Mouse (Mus musculus) hindbrain, embryonic 12.5 days (tissue): ENCODE data around the gene Ciapin1. TPM values are rescaled to one million over a fixed set of nuclear protein-coding genes. Genes with fewer than 3 reads are reported as not detected.

Experiments
- ATAC-seq: fragments of 200-750 bp; cut with Nextera tagmentation; 2 replicates; pipeline ENCODE4 v1.8.0; 2017; ENCODE audit warnings: moderate TSS enrichment; ENCODE audit not compliant: low FRiP score
- H3K27ac ChIP-seq: fragments of 300-500 bp; sonication (generic); 2 replicates; pipeline ENCODE4 v1.5.1; 2016; ENCODE audit warnings: mild to moderate bottlenecking
- H3K27me3 ChIP-seq: fragments of 300-500 bp; sonication (generic); 2 replicates; pipeline ENCODE4 v1.6.1; 2016; ENCODE audit warnings: mild to moderate bottlenecking
- H3K36me3 ChIP-seq: fragments of 300-500 bp; sonication (generic); 2 replicates; pipeline ENCODE4 v1.6.1; 2016; ENCODE audit warnings: mild to moderate bottlenecking
- H3K4me1 ChIP-seq: fragments of 300-500 bp; sonication (generic); 2 replicates; pipeline ENCODE4 v1.6.1; 2016
- H3K4me2 ChIP-seq: fragments of 300-500 bp; sonication (generic); replicated peaks from 2 replicates; pipeline ENCODE4 v1.6.1; 2016; ENCODE audit warnings: mild to moderate bottlenecking
- H3K4me3 ChIP-seq: fragments of 300-500 bp; sonication (generic); 2 replicates; pipeline ENCODE4 v1.5.1; 2016; ENCODE audit warnings: mild to moderate bottlenecking
- H3K9ac ChIP-seq: fragments of 300-500 bp; sonication (generic); 2 replicates; pipeline ENCODE4 v1.6.1; 2016; ENCODE audit warnings: mild to moderate bottlenecking, moderate library complexity
- H3K9me3 ChIP-seq: fragments of 300-500 bp; sonication (generic); replicated peaks from 2 replicates; pipeline ENCODE4 v1.6.1; 2016; ENCODE audit warnings: mild to moderate bottlenecking
- WGBS: fragments of 180-500 bp; shearing (Covaris S2); methylation state at CpG from one replicate; pipeline ENCODE4 v1.1.7; 2016; 5-methylcytosine and 5-hydroxymethylcytosine counted together
- polyA plus RNA-seq: library from polyadenylated mRNA; unstranded; fragments of >200 nt; fragmentation: Nextera tagmentation; extraction: Ambion mirVana; gene quantifications from 2 replicates; pipeline ENCODE4 v1.2.1, GENCODE M21; 2016

The Ciapin1 gene
- 169 and 178 TPM in 2 replicates for polyA plus RNA-seq

DNA sequence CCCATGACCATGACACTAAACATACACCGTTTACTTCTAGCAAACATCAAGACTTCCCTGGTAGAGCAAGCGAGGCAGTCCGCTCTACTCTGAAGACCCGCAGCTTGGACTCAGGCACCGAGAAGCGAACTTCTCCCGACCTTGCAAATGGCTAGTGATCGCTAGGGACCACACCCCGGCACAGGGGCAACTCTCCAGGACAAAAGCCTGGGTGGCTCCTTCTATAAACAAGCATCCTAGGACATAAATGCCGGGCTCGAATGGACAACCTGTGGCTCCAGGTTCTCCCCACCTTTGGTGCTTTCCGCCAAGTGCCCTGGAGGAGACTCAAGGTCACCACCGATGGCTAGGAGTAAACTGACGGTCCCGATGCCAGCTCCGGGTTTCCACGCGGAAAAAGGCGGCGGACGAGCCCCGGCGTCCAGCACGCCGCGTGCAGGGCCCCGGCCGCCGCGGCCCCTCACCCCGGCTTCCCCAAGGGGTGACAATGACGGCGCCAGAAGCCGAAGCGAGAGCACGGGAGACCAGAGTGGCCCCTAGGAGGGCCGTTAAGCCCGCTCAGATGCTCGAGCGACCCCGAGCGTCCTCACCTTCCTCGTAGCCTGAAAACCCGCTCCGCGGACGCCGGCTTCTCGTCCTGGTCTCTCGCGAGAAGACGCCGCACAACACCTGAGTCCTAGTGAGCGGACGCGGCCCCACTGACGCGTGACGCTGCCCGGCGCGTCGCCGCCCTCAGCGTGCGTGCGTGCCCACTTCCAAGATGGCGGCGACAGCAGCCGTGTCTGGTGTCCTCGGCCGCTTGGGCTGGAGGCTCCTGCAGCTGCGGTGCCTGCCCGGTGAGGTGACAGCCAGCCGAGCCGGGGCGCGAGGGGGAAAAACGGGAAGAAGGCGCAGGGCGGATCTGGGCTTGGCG, at the start of gene Ciapin1, which contains the start of gene Coq9:
Gene Ciapin1 (minus strand): TSS at position 697 of the 913 bp plus-strand sequence.
Gene Coq9 (plus strand): TSS at position 660 of the 913 bp plus-strand sequence.
- Histone ChIP-seq H3K36me3 (no peaks in the 10 kb centered on the region), H3K27me3 (no peaks in the 10 kb centered on the region), H3K9ac (peak within 1 kb of the TSS; percentile 90), H3K4me2 (peak within 1 kb of the TSS; percentile 84), H3K4me1 (peaks cover 16% of the 10 kb centered on the region), H3K27ac (peak within 1 kb of the TSS; percentile 91), H3K4me3 (peak within 1 kb of the TSS; percentile 90), H3K9me3 (no peaks in the 10 kb centered on the region)
- WGBS = 1% methylated on average over 77 of the region's 82 CpGs
- ATAC-seq = peak; percentile 98

DNA sequence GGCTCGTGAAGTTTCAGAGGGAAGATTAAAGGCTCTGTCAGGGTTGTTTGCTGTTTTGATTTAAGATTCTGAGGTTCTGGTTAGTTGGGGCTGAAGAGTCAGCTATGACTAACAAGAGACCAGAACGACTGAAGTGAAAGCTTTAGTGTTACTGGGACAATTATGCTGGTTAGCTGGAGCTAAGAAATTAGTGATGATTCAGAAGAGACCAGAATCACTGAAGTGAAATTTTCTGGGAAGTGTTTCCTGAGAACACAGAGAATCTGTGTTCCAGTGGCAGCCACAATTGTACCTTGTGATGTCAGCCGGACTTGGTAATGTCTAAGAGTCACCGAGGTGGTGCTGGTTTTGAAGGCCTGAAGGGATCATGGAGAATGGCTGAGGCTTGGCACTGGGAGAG, 42.6 kb upstream of the Ciapin1 start:
- Histone ChIP-seq H3K4me1 (peaks cover 7% of the 10 kb centered on the region), H3K36me3 (no peaks in the 10 kb centered on the region), H3K4me3 (no peak overlapping the region), H3K27me3 (no peaks in the 10 kb centered on the region; the same call in 1 of the 2 replicates), H3K9me3 (no peaks in the 10 kb centered on the region), H3K4me2 (no peak overlapping the region), H3K27ac (no peak overlapping the region), H3K9ac (no peak overlapping the region)
- 79% methylated on average over 4 of the region's 4 CpGs for WGBS
- no peak for ATAC-seq

DNA sequence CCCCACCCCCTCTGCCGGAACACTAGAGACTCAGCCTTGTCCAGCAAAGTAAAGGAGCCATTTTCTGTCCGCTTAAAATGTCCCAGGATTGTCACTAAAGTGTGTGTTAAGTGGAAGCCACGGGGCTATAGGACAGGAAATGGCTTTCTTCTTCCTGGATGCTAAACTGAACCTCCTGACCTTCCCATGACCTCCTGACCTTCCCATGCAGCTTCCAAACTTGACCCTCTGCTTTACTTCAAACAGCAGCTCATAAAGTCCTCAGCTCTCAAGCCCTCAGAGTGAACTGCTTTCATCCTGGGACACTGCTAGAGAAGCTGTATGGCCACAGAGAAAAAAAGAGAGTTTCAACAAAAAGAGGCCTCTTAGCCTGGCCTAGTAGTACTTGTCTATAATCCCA, 38.7 kb upstream of the Ciapin1 start:
- WGBS = 59% methylated on average over 3 of the region's 3 CpGs

DNA sequence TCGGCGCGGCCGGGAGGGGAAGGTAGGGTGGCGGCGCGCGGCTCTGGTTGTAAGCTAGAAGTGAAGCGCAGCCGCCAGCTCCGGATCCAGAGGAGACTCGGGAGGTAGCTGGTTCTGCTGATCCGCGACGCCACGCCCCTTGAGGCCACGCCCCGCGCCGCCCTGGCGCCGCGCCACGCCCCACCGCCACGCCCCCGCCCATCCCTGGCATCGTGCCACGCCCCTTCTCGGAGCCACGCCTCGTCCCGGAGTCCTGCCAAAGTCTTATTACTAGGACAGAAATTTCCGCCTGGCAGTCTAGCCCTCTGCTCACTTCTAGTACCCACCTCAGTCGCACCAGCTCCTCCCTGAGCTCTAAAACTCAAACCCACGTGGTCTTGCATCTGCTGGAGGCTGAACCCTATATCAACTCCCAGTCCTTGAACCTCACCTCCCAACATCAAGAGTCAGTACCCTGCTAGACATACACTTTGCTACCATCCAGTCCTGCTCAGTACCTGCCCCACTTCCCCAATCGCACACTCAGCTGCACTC, 38.1 kb upstream of the Ciapin1 start, which contains the start of gene Dok4:
Gene Dok4 (minus strand): TSS at position 134 of the 534 bp plus-strand sequence.
- Histone ChIP-seq H3K4me3 (peak within 1 kb of the TSS; percentile 59), H3K36me3 (no peaks in the 10 kb centered on the region), H3K27me3 (peaks cover 16% of the 10 kb centered on the region), H3K27ac (peak within 1 kb of the TSS; percentile 35; the same call in 1 of the 2 replicates), H3K9ac (peak within 1 kb of the TSS; percentile 71), H3K9me3 (no peaks in the 10 kb centered on the region), H3K4me2 (peak within 1 kb of the TSS; percentile 98), H3K4me1 (peaks cover 35% of the 10 kb centered on the region)
- peak; percentile 68 for ATAC-seq
- 2% methylated on average over 36 of the region's 37 CpGs for WGBS

More for the DNA sequence above, 38.7 kb upstream of the Ciapin1 start:
- H3K27ac ChIP-seq = no peak overlapping the region
- H3K9me3 ChIP-seq = no peaks in the 10 kb centered on the region
- H3K27me3 ChIP-seq = peaks cover 16% of the 10 kb centered on the region
- H3K36me3 ChIP-seq = no peaks in the 10 kb centered on the region
- H3K4me1 ChIP-seq = peaks cover 29% of the 10 kb centered on the region
- H3K4me3 ChIP-seq = no peak overlapping the region
- no peak for ATAC-seq
- no peak overlapping the region for H3K9ac ChIP-seq
- 0 out of 2 replicates have a peak overlapping the region, but pooled peaks have one; percentile 98 for H3K4me2 ChIP-seq

DNA sequence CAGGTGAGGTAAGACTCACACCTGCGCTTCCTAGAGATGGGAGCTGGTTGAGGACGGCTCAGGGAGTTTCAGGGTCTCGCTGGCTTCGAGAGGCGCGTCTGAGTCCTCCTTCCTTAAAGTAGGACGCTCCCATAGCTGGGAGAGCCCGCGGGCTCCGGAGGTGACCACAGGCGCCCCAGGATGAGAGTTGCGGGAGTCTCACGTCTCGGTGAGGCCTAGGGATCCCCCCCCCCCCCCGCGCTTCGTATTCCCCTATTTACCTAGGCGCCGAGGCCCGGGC, 37.7 kb upstream of the Ciapin1 start:
- under 1% methylated on average over 16 of the region's 20 CpGs for WGBS
- H3K9me3 ChIP-seq = no peaks in the 10 kb centered on the region
- peak overlapping the region; percentile 98 for H3K4me2 ChIP-seq
- no peak overlapping the region for H3K27ac ChIP-seq
- H3K4me3 ChIP-seq = peak overlapping the region; percentile 59
- H3K27me3 ChIP-seq = peaks cover 16% of the 10 kb centered on the region
- peak; percentile 5; the same call in 1 of the 2 replicates for ATAC-seq
- peak overlapping the region; percentile 71 for H3K9ac ChIP-seq
- H3K4me1 ChIP-seq = peaks cover 36% of the 10 kb centered on the region
- H3K36me3 ChIP-seq = no peaks in the 10 kb centered on the region

DNA sequence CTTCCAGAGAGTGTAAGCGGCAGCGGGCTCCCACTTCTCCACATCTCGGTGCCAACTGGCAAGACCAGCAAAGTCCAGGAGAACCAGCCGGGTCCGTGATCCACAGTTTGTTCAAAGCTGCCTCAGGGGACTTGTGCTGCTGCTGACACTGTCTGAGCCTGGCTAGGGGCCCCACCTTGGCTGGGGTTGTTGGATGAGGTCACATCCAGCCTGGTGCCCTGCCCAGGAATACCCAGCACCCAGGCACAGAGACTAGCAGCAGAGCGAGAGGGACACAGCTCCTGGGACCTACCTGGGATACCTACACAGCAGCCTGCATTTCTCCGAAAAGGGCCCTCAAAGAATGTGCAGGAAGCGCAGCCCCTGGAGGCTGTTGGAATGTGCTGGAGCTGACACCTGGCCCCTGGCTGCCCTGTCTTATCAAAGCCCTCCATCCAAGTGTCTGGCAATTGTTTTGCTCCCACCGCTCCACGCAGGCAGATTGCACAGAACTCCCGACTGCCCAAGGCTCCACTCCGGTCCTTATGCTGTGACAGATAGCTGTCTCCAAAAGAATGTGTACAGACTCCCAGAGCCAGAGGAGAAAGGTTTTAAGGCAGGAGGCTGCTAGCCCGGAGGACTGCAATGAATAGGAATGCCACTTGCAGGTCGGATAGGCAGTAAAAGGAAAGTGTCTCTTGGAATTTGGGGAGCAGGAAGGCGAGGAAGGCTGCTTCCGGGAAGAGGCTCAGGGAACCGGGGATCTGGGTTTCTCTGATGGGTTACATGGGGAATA, 37.1 kb upstream of the Ciapin1 start:
- Histone ChIP-seq H3K36me3 (no peaks in the 10 kb centered on the region), H3K9me3 (no peaks in the 10 kb centered on the region), H3K27me3 (peaks cover 20% of the 10 kb centered on the region), H3K4me1 (peaks cover 42% of the 10 kb centered on the region), H3K27ac (no peak overlapping the region), H3K9ac (peak overlapping the region; percentile 71), H3K4me3 (peak overlapping the region; percentile 59), H3K4me2 (peak overlapping the region; percentile 98)
- no peak for ATAC-seq
- WGBS = 17% methylated on average over 17 of the region's 17 CpGs

DNA sequence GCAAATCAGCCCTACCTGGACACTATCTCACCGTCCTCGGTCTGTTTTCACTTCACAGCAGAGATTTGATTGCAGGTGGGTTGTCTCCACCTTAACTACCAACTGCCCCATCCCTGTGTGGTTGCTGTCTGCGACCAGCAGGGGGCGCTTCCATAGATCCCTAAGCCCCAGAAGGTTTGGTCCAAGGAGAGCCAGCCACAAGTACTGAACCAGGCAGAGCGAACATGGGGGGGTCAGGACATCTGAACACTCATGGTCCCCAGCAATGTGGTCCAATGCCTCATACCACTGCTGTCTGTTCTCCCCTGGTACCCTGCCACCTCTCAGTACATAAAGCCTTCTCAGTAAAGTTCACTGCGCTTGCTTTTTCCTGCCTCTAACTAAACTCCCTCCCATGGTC, 36.2 kb upstream of the Ciapin1 start:
- Histone ChIP-seq H3K27ac (no peak overlapping the region), H3K36me3 (no peaks in the 10 kb centered on the region), H3K27me3 (peaks cover 28% of the 10 kb centered on the region), H3K4me3 (peak overlapping the region; percentile 59; the same call in 1 of the 2 replicates), H3K9me3 (no peaks in the 10 kb centered on the region), H3K9ac (no peak overlapping the region), H3K4me1 (peaks cover 51% of the 10 kb centered on the region), H3K4me2 (peak overlapping the region; percentile 98)
- 13% methylated on average over 6 of the region's 6 CpGs for WGBS
- no peak for ATAC-seq

DNA sequence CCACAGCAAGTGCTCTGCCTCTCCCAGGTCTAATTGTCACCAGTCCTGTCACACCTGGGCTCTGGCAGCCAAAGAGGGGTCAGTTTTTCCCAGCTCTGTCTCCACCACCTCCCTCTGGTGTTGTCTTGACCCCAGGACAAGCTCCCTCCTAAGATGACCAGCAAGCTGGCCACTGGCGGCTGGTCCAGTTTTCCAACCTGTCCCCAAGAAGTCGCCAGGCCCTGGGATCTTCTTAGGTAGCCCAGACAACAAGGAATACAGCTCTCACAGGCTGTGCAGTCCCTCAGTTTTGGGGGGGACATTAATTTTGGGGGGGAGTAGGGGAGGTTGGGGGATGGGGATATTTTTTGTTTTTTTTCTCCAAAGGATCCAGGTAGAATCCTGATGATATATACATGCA, 34.4 kb upstream of the Ciapin1 start:
- peak overlapping the region; percentile 60 for H3K27ac ChIP-seq

DNA sequence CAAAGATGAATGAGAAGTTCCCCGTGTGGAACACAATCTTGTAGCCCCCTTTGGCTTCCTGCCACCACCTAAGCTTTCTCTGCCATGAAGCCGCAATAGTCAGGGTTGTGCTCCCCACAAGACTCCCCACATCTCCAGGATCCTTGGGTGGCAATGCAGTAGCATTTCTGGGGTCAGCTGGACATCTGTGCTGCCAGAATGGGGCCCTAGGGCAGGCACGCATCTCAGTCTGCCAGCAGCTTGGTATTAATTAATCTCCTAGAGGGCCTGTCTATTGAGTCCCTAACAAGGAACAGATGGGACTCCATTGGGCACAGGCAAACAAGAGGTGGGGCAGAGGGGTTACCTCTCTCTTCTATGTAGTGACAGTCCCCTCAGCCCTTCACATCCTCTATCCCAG, 34.0 kb upstream of the Ciapin1 start:
- Histone ChIP-seq H3K4me3 (no peak overlapping the region), H3K27ac (peak overlapping the region; percentile 69), H3K4me1 (peaks cover 62% of the 10 kb centered on the region), H3K9ac (no peak overlapping the region), H3K4me2 (no peak overlapping the region; the same call in 1 of the 2 replicates), H3K9me3 (no peaks in the 10 kb centered on the region), H3K36me3 (peaks cover 3% of the 10 kb centered on the region; the same call in 1 of the 2 replicates), H3K27me3 (peaks cover 30% of the 10 kb centered on the region)
- ATAC-seq = no peak
- 26% methylated on average over 3 of the region's 3 CpGs for WGBS

More for the DNA sequence above, 34.4 kb upstream of the Ciapin1 start:
- WGBS = 76% methylated on average over 2 of the region's 2 CpGs
- Histone ChIP-seq H3K4me1 (peaks cover 62% of the 10 kb centered on the region), H3K27me3 (peaks cover 30% of the 10 kb centered on the region), H3K36me3 (0 out of 2 replicates have a peak, but pooled peaks cover 3% of the 10 kb centered on the region), H3K9ac (no peak overlapping the region), H3K4me2 (no peak overlapping the region; the same call in 1 of the 2 replicates), H3K9me3 (no peaks in the 10 kb centered on the region), H3K4me3 (no peak overlapping the region)
- no peak for ATAC-seq

DNA sequence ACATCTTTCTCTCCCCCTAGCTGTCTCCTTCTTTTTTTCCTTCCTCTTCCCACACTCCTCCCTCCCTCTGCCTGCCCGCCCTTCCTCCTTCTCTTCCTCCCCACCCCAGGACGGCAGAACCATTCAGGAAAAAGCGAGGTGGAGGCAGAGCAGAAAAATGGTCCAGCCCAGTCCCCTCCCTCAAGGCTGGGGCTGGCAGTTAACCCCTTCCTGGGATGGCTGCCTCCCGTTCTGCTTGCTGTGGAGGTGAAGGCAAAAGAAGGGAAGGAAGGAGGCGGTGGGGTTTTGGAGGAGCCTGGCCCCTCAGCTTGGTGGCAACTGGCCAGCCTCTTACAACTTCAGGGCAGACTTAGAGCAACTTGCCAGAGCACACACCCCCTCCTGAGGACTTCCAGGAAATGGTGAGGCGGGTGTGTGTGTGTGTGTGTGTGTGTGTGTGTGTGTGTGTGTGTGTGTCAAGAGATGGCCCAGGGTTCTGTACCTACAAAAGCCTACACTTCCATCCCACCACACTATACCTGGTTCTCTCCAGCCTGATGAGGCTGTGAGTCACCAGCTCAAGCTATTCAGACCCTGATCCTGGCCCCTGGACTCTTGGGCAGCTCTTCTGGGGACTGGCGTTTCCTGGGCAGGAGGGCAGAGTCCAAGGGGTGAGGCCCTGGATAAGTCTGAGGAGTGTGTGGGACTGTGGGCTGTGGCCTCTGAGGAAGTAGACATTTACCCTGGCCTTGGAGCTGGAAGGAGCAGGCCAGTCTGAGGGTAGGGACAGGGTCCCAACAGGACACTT, 33.1 kb upstream of the Ciapin1 start:
- 17% methylated on average over 6 of the region's 7 CpGs for WGBS
- peak; percentile 73 for ATAC-seq

DNA sequence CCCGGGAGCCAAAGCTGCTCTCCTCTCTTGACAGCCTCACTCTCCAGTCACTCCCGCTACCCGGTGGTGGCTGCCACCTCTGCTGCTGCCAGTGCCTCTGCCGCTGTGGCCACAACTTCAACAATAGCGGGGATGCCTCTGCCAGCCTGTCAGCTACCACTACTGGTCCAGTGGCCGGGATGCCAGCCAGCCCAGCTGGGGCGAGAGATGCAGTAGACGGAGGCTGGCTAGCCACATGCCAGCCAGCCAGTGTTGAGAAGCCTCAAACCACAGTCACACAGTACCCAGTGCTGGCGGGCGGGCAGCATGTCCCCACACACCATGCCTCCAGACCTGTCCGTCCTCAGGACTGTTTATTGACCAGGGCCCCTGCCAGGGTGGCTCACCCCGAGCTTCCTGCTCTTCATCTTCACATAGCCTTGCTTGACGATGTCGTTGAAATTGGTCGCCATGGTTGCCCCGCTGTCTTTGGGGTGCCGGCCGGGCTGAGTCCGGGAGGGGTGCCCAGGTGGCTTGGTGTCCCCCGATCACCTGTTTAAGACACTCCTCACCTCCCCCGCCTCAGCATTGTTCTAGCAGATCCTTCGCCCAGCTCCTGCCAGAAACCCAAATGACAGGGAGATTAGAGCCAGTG, 32.4 kb upstream of the Ciapin1 start:
- H3K4me1 ChIP-seq = peaks cover 53% of the 10 kb centered on the region
- peaks cover 18% of the 10 kb centered on the region for H3K36me3 ChIP-seq
- peak overlapping the region; percentile 48; the same call in 1 of the 2 replicates for H3K27ac ChIP-seq
- WGBS = 4% methylated on average over 22 of the region's 22 CpGs
- H3K4me2 ChIP-seq = peak overlapping the region; percentile 78
- peak; percentile 64 for ATAC-seq
- peaks cover 30% of the 10 kb centered on the region for H3K27me3 ChIP-seq
- peak overlapping the region; percentile 54 for H3K4me3 ChIP-seq
- H3K9ac ChIP-seq = peak overlapping the region; percentile 72
- H3K9me3 ChIP-seq = no peaks in the 10 kb centered on the region

More for the DNA sequence above, 33.1 kb upstream of the Ciapin1 start:
- Histone ChIP-seq H3K36me3 (peaks cover 11% of the 10 kb centered on the region), H3K4me2 (peak overlapping the region; percentile 78), H3K4me1 (peaks cover 58% of the 10 kb centered on the region), H3K27ac (peak overlapping the region; percentile 69), H3K4me3 (peak overlapping the region; percentile 54), H3K27me3 (peaks cover 30% of the 10 kb centered on the region), H3K9me3 (no peaks in the 10 kb centered on the region), H3K9ac (peak overlapping the region; percentile 72)
